ENCODE assay signal across 10 mouse cellular contexts in genomic region chr8:111740994-111741393, GRCm38 (mm10). TPM values are rescaled to one million over a fixed set of nuclear protein-coding genes. Genes with fewer than 3 reads are reported as not detected.
A peak's percentile ranks its signal among the peaks of the same experiment; 100 is the strongest.
DNase-seq lines count a peak whose midpoint lies in the region; ATAC-seq and TF ChIP-seq lines count a peak whose summit lies in the region.
"Had no signal": no experiment of that assay in that cellular context is flagged by ENCODE, and none has a peak within 500 bp of the region (broad histone marks: within the 10 kb centered on the region; RNA-seq: fewer than 3 reads in every experiment).

No protein-coding gene starts in this region.

- H3K4me2 ChIP-seq in liver, postnatal 0 days (ENCODE audit: low read depth, low read length): no peak overlapping the region; the same call in 1 of the 2 replicates

- H3K4me3 ChIP-seq in cerebellum, adult 2 months (replicated peaks; ENCODE audit: insufficient read depth, low read depth, low read length): peak overlapping the region; percentile 23
- H3K4me3 ChIP-seq in liver, postnatal 0 days (ENCODE audit: low read depth, low read length): no peak overlapping the region

- no peaks in the 10 kb centered on the region for H3K9me3 ChIP-seq in liver, postnatal 0 days (ENCODE audit: low read length)

- WGBS in cerebellum, adult 2 months: 19% methylated on average over 8 of the region's 8 CpGs
- 56% methylated on average over 8 of the region's 8 CpGs for WGBS in liver, postnatal 0 days (ENCODE audit: insufficient replicate concordance)

- no peaks in the 10 kb centered on the region for H3K27me3 ChIP-seq in cerebellum, adult 2 months (ENCODE audit: control insufficient read depth, insufficient read depth, low read length)
- peaks cover 32% of the 10 kb centered on the region for H3K27me3 ChIP-seq in liver, postnatal 0 days (ENCODE audit: insufficient read depth, low read length)

- no peak for TF ChIP-seq POLR2A in cerebellum, adult 2 months (IDR thresholded peaks at IDR 0.05; ENCODE audit: borderline replicate concordance, insufficient read depth, low read length)

- no peak for TF ChIP-seq CTCF in cerebellum, adult 2 months (IDR thresholded peaks at IDR 0.05; ENCODE audit: borderline replicate concordance, insufficient read depth, low read depth, low read length)
- TF ChIP-seq CTCF in liver, postnatal 0 days (IDR thresholded peaks at IDR 0.05; ENCODE audit: low read depth): no peak

- no peaks in the 10 kb centered on the region for H3K36me3 ChIP-seq in liver, postnatal 0 days (replicated peaks; ENCODE audit: insufficient read depth, low read length)

- H3K9ac ChIP-seq in liver, postnatal 0 days (replicated peaks): no peak overlapping the region

- H3K4me1 ChIP-seq in cerebellum, adult 2 months (ENCODE audit: control insufficient read depth, insufficient read depth, low read length): peaks cover 66% of the 10 kb centered on the region
- H3K4me1 ChIP-seq in liver, postnatal 0 days (ENCODE audit: insufficient read depth): peaks cover 38% of the 10 kb centered on the region

- no peak for ATAC-seq in liver, postnatal 0 days

- DNase-seq in cerebellum, adult 2 months: peak in 1 of 2 experiments; percentile 46
- DNase-seq in cerebellum, postnatal 4 days (ENCODE audit: low spot score in 2 of 2): no peak
- peak; percentile 20 for DNase-seq in urinary bladder, adult 2 months (ENCODE audit: low spot score)
- DNase-seq in urinary bladder, adult 18-20 months (ENCODE audit: low spot score in 2 of 2): no peak
- DNase-seq in liver, postnatal 0 days: no peak
- no peak for DNase-seq in spleen, postnatal 10 days (ENCODE audit: low spot score in 2 of 2)
- no peak for DNase-seq in adrenal gland, postnatal 4 days (ENCODE audit: low spot score in 2 of 2)
- DNase-seq in layer of hippocampus, postnatal 25 days (ENCODE audit: extremely low spot score in 1 of 2, low spot score in 1 of 2): no peak

- no peak for TF ChIP-seq EP300 in liver, postnatal 0 days (IDR thresholded peaks at IDR 0.05; ENCODE audit: low read depth)

- H3K27ac ChIP-seq in cerebellum, adult 2 months (ENCODE audit: insufficient read depth, low read length): peak overlapping the region; percentile 55
- H3K27ac ChIP-seq in liver, postnatal 0 days (ENCODE audit: low read depth): peak overlapping the region; percentile 88; the same call in 1 of the 2 replicates

RNA-seq across cellular contexts. Expression of gene Bcar1, which starts 2.6 kb away (rescaled TPM):
- polyA plus RNA-seq in cerebellum, adult 2 months (2012; rRNA removed): 129 and 146 TPM in 2 replicates
- polyA plus RNA-seq in urinary bladder, adult 2 months (2012; rRNA removed): 40.1 and 42.5 TPM in 2 replicates
- polyA plus RNA-seq in liver, postnatal 0 days (2015; fragmentation: Nextera tagmentation; extraction: Ambion mirVana): 9.9 and 11.6 TPM in 2 replicates
- 10 to 100 TPM; 94.4 to 94.5 TPM for total RNA-seq in adrenal gland, postnatal 4 days (2021)
- total RNA-seq in layer of hippocampus, postnatal 25 days (2021): 10 to 100 TPM; 66.2 to 66.8 TPM

RNA-seq across cellular contexts. Expression of gene Ctrb1, which starts 50.2 kb away (rescaled TPM):
- polyA plus RNA-seq in cerebellum, adult 2 months (2012; rRNA removed): 0.29 and 0.33 TPM in 2 replicates
- 0.40 and 2.3 TPM in 2 replicates for polyA plus RNA-seq in urinary bladder, adult 2 months (2012; rRNA removed)
- 0.13 and 38.9 TPM in 2 replicates for polyA plus RNA-seq in liver, postnatal 0 days (2015; fragmentation: Nextera tagmentation; extraction: Ambion mirVana)
- 1,000 to 10,000 TPM in 1 of 2 experiments, 1 to 10 TPM in 1; 1.1 to 5,957 TPM for total RNA-seq in adrenal gland, postnatal 4 days (2021)
- not detected for total RNA-seq in layer of hippocampus, postnatal 25 days (2021)
- total RNA-seq: left cerebral cortex, postnatal 10 days; neutrophil, adult 5-6 weeks had no signal
